Mouse (Mus musculus): ENCODE data around the gene Mob1b. TPM values are rescaled to one million over a fixed set of nuclear protein-coding genes. Genes with fewer than 3 reads are reported as not detected.

The Mob1b gene
- polyA plus RNA-seq, 1 experiment from 2014 or later: 32.4 TPM

GRCm38 (mm10) chr5:88693057-88693456 is 27.6 kb upstream of the Mob1b start:
- H3K27ac ChIP-seq (ENCODE audit: low read depth, low read length): no peak overlapping the region
- H3K9ac ChIP-seq (ENCODE audit: low read depth, low read length): no peak overlapping the region
- H3K36me3 ChIP-seq (ENCODE audit: control insufficient read depth, insufficient read depth, low read length): no peaks in the 10 kb centered on the region
- no peak overlapping the region for H3K4me2 ChIP-seq
- no peak for ATAC-seq (replicated peaks; ENCODE audit: insufficient number of reproducible peaks, low FRiP score, low TSS enrichment)
- H3K9me3 ChIP-seq (replicated peaks; ENCODE audit: control insufficient read depth, low read length): no peaks in the 10 kb centered on the region
- no peaks in the 10 kb centered on the region for H3K4me1 ChIP-seq (ENCODE audit: control insufficient read depth, insufficient read depth, low read length)
- no peak overlapping the region for H3K4me3 ChIP-seq (ENCODE audit: low read depth, low read length)
- no peaks in the 10 kb centered on the region for H3K27me3 ChIP-seq (ENCODE audit: control insufficient read depth, insufficient read depth, low read length)

GRCm38 (mm10) chr5:88697291-88697690 is 23.4 kb upstream of the Mob1b start:
- Histone ChIP-seq H3K36me3 (ENCODE audit: control insufficient read depth, insufficient read depth, low read length) (no peaks in the 10 kb centered on the region), H3K27ac (ENCODE audit: low read depth, low read length) (no peak overlapping the region), H3K4me2 (no peak overlapping the region), H3K9me3 (replicated peaks; ENCODE audit: control insufficient read depth, low read length) (no peaks in the 10 kb centered on the region), H3K4me3 (ENCODE audit: low read depth, low read length) (no peak overlapping the region), H3K4me1 (ENCODE audit: control insufficient read depth, insufficient read depth, low read length) (no peaks in the 10 kb centered on the region), H3K9ac (ENCODE audit: low read depth, low read length) (no peak overlapping the region), H3K27me3 (ENCODE audit: control insufficient read depth, insufficient read depth, low read length) (no peaks in the 10 kb centered on the region)
- no peak for ATAC-seq (replicated peaks; ENCODE audit: insufficient number of reproducible peaks, low FRiP score, low TSS enrichment)
- WGBS (ENCODE audit: insufficient replicate concordance): 78% methylated on average over 5 of the region's 5 CpGs

GRCm38 (mm10) chr5:88699251-88699913 is 21.3 kb upstream of the Mob1b start:
- Histone ChIP-seq H3K27me3 (ENCODE audit: control insufficient read depth, insufficient read depth, low read length) (no peaks in the 10 kb centered on the region), H3K4me3 (ENCODE audit: low read depth, low read length) (no peak overlapping the region), H3K4me1 (ENCODE audit: control insufficient read depth, insufficient read depth, low read length) (no peaks in the 10 kb centered on the region), H3K4me2 (no peak overlapping the region), H3K9ac (ENCODE audit: low read depth, low read length) (no peak overlapping the region), H3K36me3 (ENCODE audit: control insufficient read depth, insufficient read depth, low read length) (no peaks in the 10 kb centered on the region), H3K9me3 (replicated peaks; ENCODE audit: control insufficient read depth, low read length) (no peaks in the 10 kb centered on the region), H3K27ac (ENCODE audit: low read depth, low read length) (no peak overlapping the region)
- ATAC-seq (replicated peaks; ENCODE audit: insufficient number of reproducible peaks, low FRiP score, low TSS enrichment): no peak
- 72% methylated on average over 4 of the region's 4 CpGs for WGBS (ENCODE audit: insufficient replicate concordance)

GRCm38 (mm10) chr5:88702041-88702440 is 18.6 kb upstream of the Mob1b start:
- Histone ChIP-seq H3K4me1 (ENCODE audit: control insufficient read depth, insufficient read depth, low read length) (no peaks in the 10 kb centered on the region), H3K4me2 (no peak overlapping the region), H3K4me3 (ENCODE audit: low read depth, low read length) (no peak overlapping the region), H3K36me3 (ENCODE audit: control insufficient read depth, insufficient read depth, low read length) (no peaks in the 10 kb centered on the region), H3K9me3 (replicated peaks; ENCODE audit: control insufficient read depth, low read length) (no peaks in the 10 kb centered on the region; the same call in 1 of the 2 replicates), H3K27ac (ENCODE audit: low read depth, low read length) (no peak overlapping the region), H3K9ac (ENCODE audit: low read depth, low read length) (no peak overlapping the region), H3K27me3 (ENCODE audit: control insufficient read depth, insufficient read depth, low read length) (no peaks in the 10 kb centered on the region)
- WGBS (ENCODE audit: insufficient replicate concordance): 77% methylated on average over 4 of the region's 4 CpGs
- ATAC-seq (replicated peaks; ENCODE audit: insufficient number of reproducible peaks, low FRiP score, low TSS enrichment): no peak

GRCm38 (mm10) chr5:88703551-88703950 is 17.1 kb upstream of the Mob1b start:
- WGBS (ENCODE audit: insufficient replicate concordance): 76% methylated on average over 4 of the region's 4 CpGs
- Histone ChIP-seq H3K4me1 (ENCODE audit: control insufficient read depth, insufficient read depth, low read length) (no peaks in the 10 kb centered on the region), H3K9ac (ENCODE audit: low read depth, low read length) (no peak overlapping the region), H3K4me2 (no peak overlapping the region), H3K27ac (ENCODE audit: low read depth, low read length) (no peak overlapping the region), H3K9me3 (replicated peaks; ENCODE audit: control insufficient read depth, low read length) (peaks cover 2% of the 10 kb centered on the region; the same call in 1 of the 2 replicates), H3K27me3 (ENCODE audit: control insufficient read depth, insufficient read depth, low read length) (no peaks in the 10 kb centered on the region), H3K36me3 (ENCODE audit: control insufficient read depth, insufficient read depth, low read length) (no peaks in the 10 kb centered on the region), H3K4me3 (ENCODE audit: low read depth, low read length) (no peak overlapping the region)
- no peak for ATAC-seq (replicated peaks; ENCODE audit: insufficient number of reproducible peaks, low FRiP score, low TSS enrichment)

GRCm38 (mm10) chr5:88711128-88711527 is 9.5 kb upstream of the Mob1b start:
- ATAC-seq (replicated peaks; ENCODE audit: insufficient number of reproducible peaks, low FRiP score, low TSS enrichment): no peak
- peak overlapping the region; percentile 22; the same call in 1 of the 2 replicates for H3K4me2 ChIP-seq
- H3K9ac ChIP-seq (ENCODE audit: low read depth, low read length): no peak overlapping the region
- peak overlapping the region; percentile 93 for H3K27ac ChIP-seq (ENCODE audit: low read depth, low read length)
- H3K36me3 ChIP-seq (ENCODE audit: control insufficient read depth, insufficient read depth, low read length): no peaks in the 10 kb centered on the region
- peaks cover 11% of the 10 kb centered on the region; the same call in 1 of the 2 replicates for H3K4me1 ChIP-seq (ENCODE audit: control insufficient read depth, insufficient read depth, low read length)
- 0 out of 2 replicates have a peak, but pooled peaks cover 2% of the 10 kb centered on the region for H3K9me3 ChIP-seq (replicated peaks; ENCODE audit: control insufficient read depth, low read length)
- no peak overlapping the region for H3K4me3 ChIP-seq (ENCODE audit: low read depth, low read length)
- H3K27me3 ChIP-seq (ENCODE audit: control insufficient read depth, insufficient read depth, low read length): no peaks in the 10 kb centered on the region

- Histone ChIP-seq H3K4me3 (ENCODE audit: low read depth, low read length) (peak overlapping the region; percentile 10; the same call in 1 of the 2 replicates), H3K27me3 (ENCODE audit: control insufficient read depth, insufficient read depth, low read length) (no peaks in the 10 kb centered on the region), H3K36me3 (ENCODE audit: control insufficient read depth, insufficient read depth, low read length) (no peaks in the 10 kb centered on the region), H3K9me3 (replicated peaks; ENCODE audit: control insufficient read depth, low read length) (0 out of 2 replicates have a peak, but pooled peaks cover 2% of the 10 kb centered on the region), H3K4me2 (peak overlapping the region; percentile 54), H3K9ac (ENCODE audit: low read depth, low read length) (peak overlapping the region; percentile 49), H3K4me1 (ENCODE audit: control insufficient read depth, insufficient read depth, low read length) (peaks cover 11% of the 10 kb centered on the region; the same call in 1 of the 2 replicates), H3K27ac (ENCODE audit: low read depth, low read length) (peak overlapping the region; percentile 93)
- peak; percentile 64 for ATAC-seq (replicated peaks; ENCODE audit: insufficient number of reproducible peaks, low FRiP score, low TSS enrichment)
- WGBS (ENCODE audit: insufficient replicate concordance): 19% methylated on average over 10 of the region's 10 CpGs
These were observed 8.9 kb upstream of the Mob1b start for GRCm38 (mm10) chr5:88711618-88712224.

GRCm38 (mm10) chr5:88712328-88712727 is 8.3 kb upstream of the Mob1b start:
- H3K4me2 ChIP-seq: peak overlapping the region; percentile 54
- ATAC-seq (replicated peaks; ENCODE audit: insufficient number of reproducible peaks, low FRiP score, low TSS enrichment): no peak
- WGBS (ENCODE audit: insufficient replicate concordance): 51% methylated on average over 6 of the region's 6 CpGs
- peak overlapping the region; percentile 49; the same call in 1 of the 2 replicates for H3K9ac ChIP-seq (ENCODE audit: low read depth, low read length)
- H3K4me1 ChIP-seq (ENCODE audit: control insufficient read depth, insufficient read depth, low read length): peaks cover 11% of the 10 kb centered on the region; the same call in 1 of the 2 replicates
- peak overlapping the region; percentile 10; the same call in 1 of the 2 replicates for H3K4me3 ChIP-seq (ENCODE audit: low read depth, low read length)
- no peaks in the 10 kb centered on the region for H3K27me3 ChIP-seq (ENCODE audit: control insufficient read depth, insufficient read depth, low read length)
- peak overlapping the region; percentile 93 for H3K27ac ChIP-seq (ENCODE audit: low read depth, low read length)
- H3K9me3 ChIP-seq (replicated peaks; ENCODE audit: control insufficient read depth, low read length): 0 out of 2 replicates have a peak, but pooled peaks cover 2% of the 10 kb centered on the region
- no peaks in the 10 kb centered on the region for H3K36me3 ChIP-seq (ENCODE audit: control insufficient read depth, insufficient read depth, low read length)

Data from heart, embryonic 11.5 days (tissue).